Mouse (Mus musculus) myocyte (in vitro differentiated cells): ENCODE data around the gene Ankrd39.
"Not testable (repeated sequence)": the region's sequence is repeated elsewhere in the genome, so short reads cannot be mapped to it uniquely, and the experiment has no call there.

Source experiments
- E2F4 ChIP-seq: IDR thresholded peaks from one replicate; pipeline ENCODE4 v1.6.1; 2011; ENCODE audit warnings: mild to moderate bottlenecking, control low read depth, moderate library complexity; ENCODE audit not compliant: insufficient read depth
- POLR2A ChIP-seq: IDR thresholded peaks from one replicate; pipeline ENCODE4 v1.6.1; 2011; ENCODE audit warnings: low read depth, mild to moderate bottlenecking, control low read depth, moderate library complexity; ENCODE audit not compliant: insufficient read length
- POLR2AphosphoS2 ChIP-seq: IDR thresholded peaks from one replicate; pipeline ENCODE4 v1.6.1; 2011; ENCODE audit warnings: low read depth, control low read depth; ENCODE audit not compliant: insufficient read length
- REST ChIP-seq: IDR thresholded peaks from one replicate; pipeline ENCODE4 v1.6.1; 2011; ENCODE audit warnings: mild to moderate bottlenecking, control low read depth, moderate library complexity; ENCODE audit not compliant: insufficient read depth, insufficient read length
- SRF ChIP-seq: IDR thresholded peaks from one replicate; pipeline ENCODE4 v1.6.1; 2011; ENCODE audit warnings: low read depth; ENCODE audit not compliant: control insufficient read depth, insufficient read length
- TCF12 ChIP-seq: IDR thresholded peaks from one replicate; pipeline ENCODE4 v1.6.1; 2011; ENCODE audit warnings: mild to moderate bottlenecking, control low read depth; ENCODE audit not compliant: poor library complexity, insufficient read depth, severe bottlenecking
- USF1 ChIP-seq: IDR thresholded peaks from one replicate; pipeline ENCODE4 v1.6.1; 2011; ENCODE audit warnings: low read depth, mild to moderate bottlenecking, control low read depth, moderate library complexity

- TF ChIP-seq POLR2A, E2F4, USF1, POLR2AphosphoS2, SRF, TCF12, REST: not testable (repeated sequence)
These were observed 10.5 kb downstream of the Ankrd39 start, which contains the start of gene Ankrd23 for GRCm38 (mm10) chr1:36536783-36537182.
